Mouse (Mus musculus) myocyte (in vitro differentiated cells): ENCODE measurements around the gene Abca1.

Experiments
- CEBPB ChIP-seq: IDR thresholded peaks from 2 replicates; pipeline ENCODE4 v1.6.1; 2011; ENCODE audit warnings: mild to moderate bottlenecking, moderate library complexity; ENCODE audit not compliant: poor library complexity, insufficient read depth, severe bottlenecking
- MAX ChIP-seq: IDR thresholded peaks from one replicate; pipeline ENCODE4 v1.6.1; 2011; ENCODE audit warnings: low read depth, mild to moderate bottlenecking, control low read depth
- MYOD1 ChIP-seq, 3 experiments: IDR thresholded peaks; one replicate each; pipeline ENCODE4 v1.6.1; 2011; ENCODE audit warnings: control low read depth in 2 of 3, low read depth in 2 of 3, mild to moderate bottlenecking in 2 of 3, moderate library complexity in 1 of 3; ENCODE audit not compliant: insufficient read length in 2 of 3, control insufficient read depth in 1 of 3
- POLR2A ChIP-seq: IDR thresholded peaks from one replicate; pipeline ENCODE4 v1.6.1; 2011; ENCODE audit warnings: low read depth, mild to moderate bottlenecking, control low read depth, moderate library complexity; ENCODE audit not compliant: insufficient read length
- TCF12 ChIP-seq: IDR thresholded peaks from one replicate; pipeline ENCODE4 v1.6.1; 2011; ENCODE audit warnings: mild to moderate bottlenecking, control low read depth; ENCODE audit not compliant: poor library complexity, insufficient read depth, severe bottlenecking

- TF ChIP-seq POLR2A = no peak
- TF ChIP-seq MAX = no peak
- TF ChIP-seq TCF12 = no peak
- no peak for TF ChIP-seq MYOD1 (IDR thresholded peaks at IDR 0.05; ENCODE audit: control insufficient read depth in 1 of 3, insufficient read length in 2 of 3, low read depth in 2 of 3)
- TF ChIP-seq CEBPB = no peak
Observed at GRCm38 (mm10) chr4:53009871-53010270, 149.8 kb downstream of the Abca1 start.
